Comparison of ENCODE assay signal across 18 mouse cellular contexts in the genomic region with DNA sequence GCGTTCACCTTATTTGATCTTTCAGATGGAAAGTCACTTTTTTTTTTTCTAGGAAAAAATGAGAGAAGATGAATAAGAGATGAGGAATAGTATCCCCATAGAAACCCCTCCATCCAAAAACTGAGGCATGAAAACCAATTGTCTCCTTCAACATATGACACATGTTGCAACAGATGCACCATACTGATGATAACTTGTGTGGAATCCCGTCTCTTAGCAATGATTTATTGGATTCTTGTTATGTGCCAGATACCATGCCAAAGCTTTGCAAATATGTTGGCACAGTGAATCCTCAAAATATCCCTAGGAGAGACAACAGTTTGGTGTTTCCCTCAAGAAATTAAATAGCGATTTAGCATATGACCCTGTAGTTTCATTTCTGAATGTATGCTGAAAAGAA. TPM values are rescaled to one million over a fixed set of nuclear protein-coding genes. Genes with fewer than 3 reads are reported as not detected.
A peak's percentile ranks its signal among the peaks of the same experiment; 100 is the strongest.
DNase-seq lines count a peak whose midpoint lies in the region; TF ChIP-seq lines count a peak whose summit lies in the region.
"Had no signal": no experiment of that assay in that cellular context is flagged by ENCODE, and none has a peak within 500 bp of the region (broad histone marks: within the 10 kb centered on the region; RNA-seq: fewer than 3 reads in every experiment).

No protein-coding gene starts in this region.

- no peak overlapping the region for H3K9ac ChIP-seq in heart, adult 2 months (ENCODE audit: low read depth, low read length)
- H3K9ac ChIP-seq: heart, embryonic 12.5 days; hindbrain, embryonic 14.5 days; intestine, embryonic 15.5 days had no signal

- intact Hi-C loops in heart, adult 2 months (cut with DNase I): no loop called here

- WGBS in heart, adult 2 months: 82% methylated on average over 3 of the region's 3 CpGs

- no peak for TF ChIP-seq POLR2A in heart, adult 2 months (IDR thresholded peaks at IDR 0.05; ENCODE audit: insufficient read depth, low read depth, low read length)
- no peak for TF ChIP-seq POLR2A in brain, embryonic 14.5 days (IDR thresholded peaks at IDR 0.05; ENCODE audit: borderline replicate concordance, extremely low read depth, insufficient read depth, insufficient read length, poor library complexity, severe bottlenecking)

- no peaks in the 10 kb centered on the region for H3K4me1 ChIP-seq in heart, adult 2 months (ENCODE audit: control insufficient read depth, insufficient read depth, low read length)
- H3K4me1 ChIP-seq: embryonic facial prominence, embryonic 10.5 days; intestine, embryonic 15.5 days had no signal

- H3K4me3 ChIP-seq in heart, adult 2 months: no peak overlapping the region
- H3K4me3 ChIP-seq: embryonic facial prominence, embryonic 10.5 days; heart, embryonic 12.5 days; hindbrain, embryonic 10.5 days; intestine, embryonic 15.5 days had no signal

- H3K79me2 ChIP-seq in heart, adult 2 months (replicated peaks; ENCODE audit: control insufficient read depth, insufficient read depth, low read length): no peaks in the 10 kb centered on the region

- no peaks in the 10 kb centered on the region for H3K27me3 ChIP-seq in heart, adult 2 months (ENCODE audit: control insufficient read depth, insufficient read depth, low read length)
- H3K27me3 ChIP-seq: heart, embryonic 12.5 days; intestine, embryonic 15.5 days had no signal

- no peak for TF ChIP-seq EP300 in heart, adult 2 months (IDR thresholded peaks at IDR 0.05; ENCODE audit: insufficient read depth, low read depth, low read length)

- DNase-seq in heart, adult 11 months: peak; percentile 12
- DNase-seq in heart, adult 2 months: no peak
- peak; percentile 36 for DNase-seq in brain, adult 2 months (ENCODE audit: low read depth, low spot score)
- DNase-seq in brain, embryonic 14.5 days (ENCODE audit: low read depth): peak; percentile 26
- DNase-seq in layer of hippocampus, adult 9-11 months: peak; percentile 65
- DNase-seq in kidney, postnatal 10 days: no peak
- no peak for DNase-seq in kidney, adult 9 months
- DNase-seq: adrenal gland, adult 8-10 months; adrenal gland, postnatal 36 days; cerebellum, adult 18-20 months; cerebellum, adult 9-11 months; gastrocnemius, postnatal 36 days had no signal

- no peak for TF ChIP-seq CTCF in heart, adult 2 months (IDR thresholded peaks at IDR 0.05)
- no peak for TF ChIP-seq CTCF in brain, embryonic 14.5 days (IDR thresholded peaks at IDR 0.05; ENCODE audit: borderline replicate concordance, extremely low read depth, insufficient read depth, insufficient read length)

- H3K27ac ChIP-seq in heart, adult 2 months: no peak overlapping the region
- H3K27ac ChIP-seq: embryonic facial prominence, embryonic 10.5 days; hindbrain, embryonic 10.5 days; hindbrain, embryonic 14.5 days; intestine, embryonic 15.5 days had no signal

- no peaks in the 10 kb centered on the region for H3K36me3 ChIP-seq in heart, adult 2 months (ENCODE audit: control insufficient read depth, insufficient read depth, low read length)
- H3K36me3 ChIP-seq: embryonic facial prominence, embryonic 10.5 days; G1E; heart, embryonic 12.5 days; hindbrain, embryonic 10.5 days; intestine, embryonic 15.5 days had no signal

RNA-seq across cellular contexts. Expression of a gene that starts 46.0 kb away (rescaled TPM):
- total RNA-seq in heart, adult 2 months (2021): 10 to 100 TPM; 48.0 to 49.8 TPM
- polyA plus RNA-seq in heart, adult 2 months (2012; rRNA removed): 3.8 and 8.0 TPM in 2 replicates
- polyA plus RNA-seq in brain, embryonic 14.5 days (2012; rRNA removed): 13.5 and 20.1 TPM in 2 replicates

Comparison
In these comparisons a context has a peak if more than half of its experiments do, and no peak if none do; other contexts are left out.
1. DNase-seq: peak in heart, adult 11 months (single experiment), brain, adult 2 months (single experiment), brain, embryonic 14.5 days (single experiment) and layer of hippocampus, adult 9-11 months (single experiment); none in heart, adult 2 months (0 of 2), kidney, postnatal 10 days (single experiment) and kidney, adult 9 months (single experiment).